Mouse (Mus musculus) cerebellum, adult 11 months (tissue): ENCODE data around the gene Slc5a2.

Source experiments
- DNase-seq: peaks from one replicate; pipeline ENCODE4 v3.0.0; 2022

Slc5a2 gene

GRCm38 (mm10) chr7:128252609-128253008, 12.8 kb upstream of the Slc5a2 start:
- no peak for DNase-seq

GRCm38 (mm10) chr7:128254978-128255377, 10.5 kb upstream of the Slc5a2 start:
- no peak for DNase-seq

GRCm38 (mm10) chr7:128255757-128256156, 9.7 kb upstream of the Slc5a2 start:
- DNase-seq, result no peak

GRCm38 (mm10) chr7:128256783-128257334, 8.6 kb upstream of the Slc5a2 start:
- no peak for DNase-seq

GRCm38 (mm10) chr7:128266056-128266455, 599 bp downstream of the Slc5a2 start:
- no peak for DNase-seq

- no peak for DNase-seq
Measured at GRCm38 (mm10) chr7:128267391-128267790, 1.9 kb downstream of the Slc5a2 start.

- DNase-seq, result no peak
Measured at GRCm38 (mm10) chr7:128267813-128268212, 2.4 kb downstream of the Slc5a2 start.

- DNase-seq, result peak; percentile 48
Measured at GRCm38 (mm10) chr7:128270431-128270850, 5.0 kb downstream of the Slc5a2 start.

GRCm38 (mm10) chr7:128271496-128271895, 6.0 kb downstream of the Slc5a2 start:
- peak; percentile 25 for DNase-seq

- DNase-seq, result no peak
Measured at GRCm38 (mm10) chr7:128276051-128276450, 10.6 kb downstream of the Slc5a2 start.

- no peak for DNase-seq
Measured at GRCm38 (mm10) chr7:128279750-128280149, 14.3 kb downstream of the Slc5a2 start.

- DNase-seq, result no peak
Measured at GRCm38 (mm10) chr7:128281765-128282164, 16.3 kb downstream of the Slc5a2 start.

- DNase-seq, result no peak
Measured at GRCm38 (mm10) chr7:128282532-128283244, 17.2 kb downstream of the Slc5a2 start.

- DNase-seq, result no peak
Measured at GRCm38 (mm10) chr7:128284047-128284446, 18.6 kb downstream of the Slc5a2 start.

- DNase-seq, result no peak
Measured at GRCm38 (mm10) chr7:128285060-128285459, 19.6 kb downstream of the Slc5a2 start.

GRCm38 (mm10) chr7:128288923-128289544, 23.6 kb downstream of the Slc5a2 start:
- no peak for DNase-seq

- no peak for DNase-seq
Measured at GRCm38 (mm10) chr7:128294785-128295184, 29.3 kb downstream of the Slc5a2 start.

- no peak for DNase-seq
Measured at GRCm38 (mm10) chr7:128296514-128296913, 31.1 kb downstream of the Slc5a2 start.

- no peak for DNase-seq
Measured at GRCm38 (mm10) chr7:128297291-128297616, 31.8 kb downstream of the Slc5a2 start.

GRCm38 (mm10) chr7:128297617-128298480, 32.4 kb downstream of the Slc5a2 start, which contains the start of gene BC017158:
Gene BC017158, minus strand, starts transcription at chr7:128298170.
- peak; percentile 68 for DNase-seq

GRCm38 (mm10) chr7:128298481-128299342, 33.3 kb downstream of the Slc5a2 start:
- DNase-seq, result no peak

GRCm38 (mm10) chr7:128300952-128301351, 35.5 kb downstream of the Slc5a2 start:
- DNase-seq, result no peak
